10 mouse cellular contexts compared by ENCODE assay signal in genomic region chr8:108717545-108717944, GRCm38 (mm10).
A peak's percentile ranks its signal among the peaks of the same experiment; 100 is the strongest.
DNase-seq lines count a peak whose midpoint lies in the region; ATAC-seq and TF ChIP-seq lines count a peak whose summit lies in the region.
"Had no signal": no experiment of that assay in that cellular context is flagged by ENCODE, and none has a peak within 500 bp of the region (broad histone marks: within the 10 kb centered on the region; RNA-seq: fewer than 3 reads in every experiment).

No protein-coding gene starts in this region.

- peak overlapping the region; percentile 40 for H3K4me3 ChIP-seq in gastrocnemius, adult 2 months
- no peak overlapping the region for H3K4me3 ChIP-seq in CH12.LX (replicated peaks in 1 of 3; ENCODE audit: low read depth in 2 of 3, low read length in 2 of 3, poor library complexity in 1 of 3)
- H3K4me3 ChIP-seq in hindbrain, embryonic 10.5 days: peak overlapping the region; percentile 86; the same call in 1 of the 2 replicates
- peak overlapping the region; percentile 73 for H3K4me3 ChIP-seq in midbrain, embryonic 12.5 days
- H3K4me3 ChIP-seq: erythroblast, embryonic 14.5 days; left cerebral cortex, adult 2 months had no signal

- in situ Hi-C loops in CH12.LX (cut with MboI; ENCODE audit: low pct_ligation_motif_present, low pct_unique_long_range_greater_than_20kb, low sequenced_read_pairs): no loop called here

- H3K9me3 ChIP-seq in CH12.LX (replicated peaks; ENCODE audit: low read length): no peaks in the 10 kb centered on the region
- H3K9me3 ChIP-seq in hindbrain, embryonic 10.5 days: no peaks in the 10 kb centered on the region
- no peaks in the 10 kb centered on the region for H3K9me3 ChIP-seq in midbrain, embryonic 12.5 days

- DNase-seq in gastrocnemius, adult 2 months: peak; percentile 8
- DNase-seq in gastrocnemius, adult 18-20 months (ENCODE audit: low spot score): no peak
- DNase-seq in CH12.LX (ENCODE audit: extremely low read depth): no peak
- no peak for DNase-seq in hindbrain, embryonic 10.5 days (ENCODE audit: low spot score)
- no peak for DNase-seq in spleen, postnatal 10 days (ENCODE audit: low spot score in 2 of 2)
- no peak for DNase-seq in c-Kit-positive CD71-positive TER-119-positive erythroid progenitor cells, embryonic 14.5 days (ENCODE audit: low spot score)

- no peak for ATAC-seq in midbrain, embryonic 12.5 days (ENCODE audit: low FRiP score, low read depth)
- ATAC-seq in cerebellum, adult (ENCODE audit: insufficient number of reproducible peaks, low FRiP score, low TSS enrichment): no peak

- TF ChIP-seq CTCF in gastrocnemius, adult 2 months (IDR thresholded peaks at IDR 0.05): no peak
- no peak for TF ChIP-seq CTCF in CH12.LX (conservative IDR thresholded peaks at IDR 0.05 in 1 of 2, IDR thresholded peaks at IDR 0.05 in 1 of 2; ENCODE audit: low read depth in 2 of 2, low read length in 2 of 2)

- no peaks in the 10 kb centered on the region for H3K79me2 ChIP-seq in CH12.LX (replicated peaks; ENCODE audit: control insufficient read depth, extremely low read depth, insufficient read depth, poor library complexity, severe bottlenecking)

- dilution Hi-C loops in CH12.LX (cut with MboI; ENCODE audit: extremely low pct_ligation_motif_present, extremely low pct_unique_long_range_greater_than_20kb, low sequenced_read_pairs): no loop called here

- peak; percentile 16; the same call in 1 of the 2 replicates for TF ChIP-seq EP300 in CH12.LX (IDR thresholded peaks at IDR 0.05; ENCODE audit: low read length)

- no peak for TF ChIP-seq RAD21 in CH12.LX (IDR thresholded peaks at IDR 0.05; ENCODE audit: low read depth, low read length)

- no peaks in the 10 kb centered on the region for H3K36me3 ChIP-seq in CH12.LX (replicated peaks in 1 of 2; ENCODE audit: control insufficient read depth in 1 of 2, insufficient read depth in 1 of 2, low read length in 1 of 2)
- H3K36me3 ChIP-seq in hindbrain, embryonic 10.5 days: no peaks in the 10 kb centered on the region
- H3K36me3 ChIP-seq in midbrain, embryonic 12.5 days: no peaks in the 10 kb centered on the region

- no peak for TF ChIP-seq POLR2A in CH12.LX (IDR thresholded peaks at IDR 0.05; ENCODE audit: low read depth, low read length)

- 14% methylated on average over 8 of the region's 8 CpGs for WGBS in hindbrain, embryonic 10.5 days
- WGBS in midbrain, embryonic 12.5 days: 21% methylated on average over 8 of the region's 8 CpGs

- peaks cover 12% of the 10 kb centered on the region for H3K27me3 ChIP-seq in CH12.LX (replicated peaks)
- H3K27me3 ChIP-seq in hindbrain, embryonic 10.5 days (ENCODE audit: insufficient read depth, poor library complexity, severe bottlenecking): peaks cover 48% of the 10 kb centered on the region
- H3K27me3 ChIP-seq in midbrain, embryonic 12.5 days: peaks cover 23% of the 10 kb centered on the region

- intact Hi-C loops in gastrocnemius, adult 2 months (cut with DNase I): loop anchor here (5.0 to 10.0 kb wide), 2 partner anchors 60 to 167 kb away; no protein-coding TSS in a partner anchor

- H3K9ac ChIP-seq in CH12.LX (ENCODE audit: insufficient read depth, low read depth): no peak overlapping the region
- no peak overlapping the region; the same call in 1 of the 2 replicates for H3K9ac ChIP-seq in midbrain, embryonic 12.5 days (replicated peaks)

- peak overlapping the region; percentile 98 for H3K27ac ChIP-seq in gastrocnemius, adult 2 months
- no peak overlapping the region for H3K27ac ChIP-seq in CH12.LX (ENCODE audit: insufficient read depth, low read depth)
- H3K27ac ChIP-seq in hindbrain, embryonic 10.5 days: 0 out of 2 replicates have a peak overlapping the region, but pooled peaks have one; percentile 29
- H3K27ac ChIP-seq in midbrain, embryonic 12.5 days (replicated peaks): 0 out of 2 replicates have a peak overlapping the region, but pooled peaks have one; percentile 4
- H3K27ac ChIP-seq: left cerebral cortex, adult 2 months had no signal

- peak overlapping the region; percentile 30 for H3K4me2 ChIP-seq in CH12.LX (ENCODE audit: insufficient read depth, low read depth, poor library complexity, severe bottlenecking)
- peak overlapping the region; percentile 94 for H3K4me2 ChIP-seq in midbrain, embryonic 12.5 days (replicated peaks)

- H3K4me1 ChIP-seq in CH12.LX (ENCODE audit: control insufficient read depth in 1 of 2, insufficient read depth in 2 of 2): peaks cover 11 to 58% of the 10 kb centered on the region in 2 experiments; a peak in 3 of 4 replicates
- peaks cover 98% of the 10 kb centered on the region for H3K4me1 ChIP-seq in hindbrain, embryonic 10.5 days (replicated peaks)
- peaks cover 91% of the 10 kb centered on the region for H3K4me1 ChIP-seq in midbrain, embryonic 12.5 days

TF ChIP-seq in CH12.LX, 34 proteins besides CTCF, POLR2A, EP300 and RAD21:
- TF ChIP-seq ETS1 (conservative IDR thresholded peaks at IDR 0.05; ENCODE audit: low read depth, low read length) (no peak), JUN (IDR thresholded peaks at IDR 0.05; ENCODE audit: insufficient read depth, low read depth, low read length) (no peak), RCOR1 (conservative IDR thresholded peaks at IDR 0.05; ENCODE audit: low read depth, low read length) (no peak), ZC3H11A (IDR thresholded peaks at IDR 0.05; ENCODE audit: low read depth, low read length) (no peak), BHLHE40 (IDR thresholded peaks at IDR 0.05; ENCODE audit: low read depth, low read length) (0 out of 2 replicates have a peak, but pooled peaks have one; percentile 18), KAT2A (IDR thresholded peaks at IDR 0.05; ENCODE audit: insufficient replicate concordance, low read length) (no peak), ZNF384 (IDR thresholded peaks at IDR 0.05; ENCODE audit: low read depth, low read length) (no peak), MXI1 (IDR thresholded peaks at IDR 0.05; ENCODE audit: low read depth, low read length) (0 out of 2 replicates have a peak, but pooled peaks have one; percentile 31), MAX (IDR thresholded peaks at IDR 0.05; ENCODE audit: low read length) (0 out of 2 replicates have a peak, but pooled peaks have one; percentile 27), E2F4 (IDR thresholded peaks at IDR 0.05; ENCODE audit: insufficient replicate concordance, low read depth, low read length) (0 out of 2 replicates have a peak, but pooled peaks have one; percentile 18), MEF2A (IDR thresholded peaks at IDR 0.05; ENCODE audit: borderline replicate concordance, low read depth, low read length) (no peak; the same call in 1 of the 2 replicates), TBP (conservative IDR thresholded peaks at IDR 0.05; ENCODE audit: low read depth, low read length) (no peak)

Comparison
In these comparisons a context has a peak if more than half of its experiments do, and no peak if none do; other contexts are left out.
1. H3K4me3 ChIP-seq: peak in gastrocnemius, adult 2 months (single experiment), hindbrain, embryonic 10.5 days (single experiment) and midbrain, embryonic 12.5 days (single experiment); none in CH12.LX (0 of 3).